ENCODE assay signal across 8 mouse cellular contexts in genomic region chr9:105131253-105132001, GRCm38 (mm10). TPM values are rescaled to one million over a fixed set of nuclear protein-coding genes. Genes with fewer than 3 reads are reported as not detected.
DNase-seq lines count a peak whose midpoint lies in the region; ATAC-seq and TF ChIP-seq lines count a peak whose summit lies in the region.

Gene Nudt16 (minus strand): TSS chr9:105131824.

- TF ChIP-seq POLR2A in brain, embryonic 14.5 days (IDR thresholded peaks at IDR 0.05; ENCODE audit: borderline replicate concordance, extremely low read depth, insufficient read depth, insufficient read length, poor library complexity, severe bottlenecking) = 0 out of 2 replicates have a peak, but pooled peaks have one; percentile 54
- TF ChIP-seq POLR2A in liver, adult 2 months (IDR thresholded peaks at IDR 0.05; ENCODE audit: extremely low read depth, insufficient read depth, low read length) = peak; percentile 68; the same call in 1 of the 2 replicates
- TF ChIP-seq POLR2A in myocyte (IDR thresholded peaks at IDR 0.05; ENCODE audit: insufficient read length, low read depth) = peak; percentile 75

- H3K36me3 ChIP-seq in C2C12 (ENCODE audit: control insufficient read depth, insufficient read depth) = no peaks in the 10 kb centered on the region
- no peaks in the 10 kb centered on the region for H3K36me3 ChIP-seq in erythroblast, embryonic 14.5 days (ENCODE audit: control insufficient read depth)
- H3K36me3 ChIP-seq in heart, embryonic 11.5 days (ENCODE audit: control insufficient read depth, insufficient read depth, low read length) = no peaks in the 10 kb centered on the region
- no peaks in the 10 kb centered on the region for H3K36me3 ChIP-seq in kidney, embryonic 16.5 days (ENCODE audit: insufficient read depth, low read length)
- no peaks in the 10 kb centered on the region for H3K36me3 ChIP-seq in liver, adult 2 months (ENCODE audit: control insufficient read depth, insufficient read depth, low read length)
- H3K36me3 ChIP-seq in myocyte (ENCODE audit: control insufficient read depth, insufficient read depth) = no peaks in the 10 kb centered on the region
- H3K36me3 ChIP-seq in splenic B cell, adult 2 months (ENCODE audit: control insufficient read depth, insufficient read depth, low read length, poor library complexity, severe bottlenecking) = no peaks in the 10 kb centered on the region

- H3K4me3 ChIP-seq in C2C12 (ENCODE audit: insufficient read depth, poor library complexity, severe bottlenecking) (peak within 1 kb of the TSS; percentile 21), myocyte (peak within 1 kb of the TSS; percentile 20)
- H3K4me3 ChIP-seq in erythroblast, embryonic 14.5 days (replicated peaks) = peak within 1 kb of the TSS; percentile 76
- peak within 1 kb of the TSS; percentile 74 for H3K4me3 ChIP-seq in heart, embryonic 11.5 days (ENCODE audit: low read depth, low read length)
- peak within 1 kb of the TSS; percentile 73 for H3K4me3 ChIP-seq in kidney, embryonic 16.5 days (ENCODE audit: low read length)
- H3K4me3 ChIP-seq in liver, adult 2 months (ENCODE audit: insufficient read depth, low read depth, low read length) = peak within 1 kb of the TSS; percentile 93

- peak; percentile 99 for ATAC-seq in heart, embryonic 11.5 days (replicated peaks; ENCODE audit: insufficient number of reproducible peaks, low FRiP score, low TSS enrichment)
- ATAC-seq in kidney, embryonic 16.5 days (ENCODE audit: low FRiP score, low TSS enrichment) = peak; percentile 99

- H3K27me3 ChIP-seq in C2C12 (ENCODE audit: control insufficient read depth, insufficient read depth, insufficient read length) = no peaks in the 10 kb centered on the region
- H3K27me3 ChIP-seq in erythroblast, embryonic 14.5 days (ENCODE audit: control insufficient read depth) = no peaks in the 10 kb centered on the region
- no peaks in the 10 kb centered on the region for H3K27me3 ChIP-seq in heart, embryonic 11.5 days (ENCODE audit: control insufficient read depth, insufficient read depth, low read length)
- no peaks in the 10 kb centered on the region for H3K27me3 ChIP-seq in kidney, embryonic 16.5 days (ENCODE audit: insufficient read depth, low read length)
- no peaks in the 10 kb centered on the region for H3K27me3 ChIP-seq in liver, adult 2 months (ENCODE audit: control insufficient read depth, insufficient read depth, low read length)
- H3K27me3 ChIP-seq in myocyte (ENCODE audit: control insufficient read depth, insufficient read depth, insufficient read length) = no peaks in the 10 kb centered on the region
- H3K27me3 ChIP-seq in splenic B cell, adult 2 months (ENCODE audit: control insufficient read depth, insufficient read depth, low read length, poor library complexity, severe bottlenecking) = no peaks in the 10 kb centered on the region

- TF ChIP-seq CTCF in C2C12 (IDR thresholded peaks at IDR 0.05; ENCODE audit: control insufficient read depth, insufficient read depth, insufficient read length) = no peak
- no peak for TF ChIP-seq CTCF in brain, embryonic 14.5 days (IDR thresholded peaks at IDR 0.05; ENCODE audit: borderline replicate concordance, extremely low read depth, insufficient read depth, insufficient read length)
- TF ChIP-seq CTCF in liver, adult 2 months (IDR thresholded peaks at IDR 0.05; ENCODE audit: low read depth, low read length) = no peak

- under 1% methylated on average over 59 of the region's 60 CpGs for WGBS in heart, embryonic 11.5 days (ENCODE audit: insufficient replicate concordance)
- under 1% methylated on average over 60 of the region's 60 CpGs for WGBS in kidney, embryonic 16.5 days
- WGBS in liver, adult 2 months = 2% methylated on average over 59 of the region's 60 CpGs

- peak within 1 kb of the TSS; percentile 3; the same call in 1 of the 2 replicates for H3K27ac ChIP-seq in heart, embryonic 11.5 days (ENCODE audit: low read depth, low read length)
- peak within 1 kb of the TSS; percentile 64 for H3K27ac ChIP-seq in kidney, embryonic 16.5 days (ENCODE audit: low read length)
- peak within 1 kb of the TSS; percentile 50 for H3K27ac ChIP-seq in liver, adult 2 months (replicated peaks; ENCODE audit: insufficient read depth, low read depth, low read length)

- peak; percentile 97 for DNase-seq in brain, embryonic 14.5 days (ENCODE audit: low read depth)
- peak; percentile 89 for DNase-seq in liver, adult 2 months (ENCODE audit: extremely low read depth, low read depth, low spot score)
- peak; percentile 94 for DNase-seq in splenic B cell, adult 2 months (ENCODE audit: low read depth, low spot score)

- peak within 1 kb of the TSS; percentile 97 for H3ac ChIP-seq in C2C12 (ENCODE audit: control insufficient read depth, insufficient read length, low read depth)
- peak within 1 kb of the TSS; percentile 59 for H3ac ChIP-seq in myocyte (ENCODE audit: control insufficient read depth, insufficient read length)

- no peaks in the 10 kb centered on the region for H3K9me3 ChIP-seq in erythroblast, embryonic 14.5 days (ENCODE audit: control insufficient read depth, low read length)
- no peaks in the 10 kb centered on the region for H3K9me3 ChIP-seq in heart, embryonic 11.5 days (replicated peaks; ENCODE audit: control insufficient read depth, low read length)
- no peaks in the 10 kb centered on the region for H3K9me3 ChIP-seq in kidney, embryonic 16.5 days (ENCODE audit: low read length)

- peak within 1 kb of the TSS; percentile 82 for H3K9ac ChIP-seq in heart, embryonic 11.5 days (ENCODE audit: low read depth, low read length)
- peak within 1 kb of the TSS; percentile 75 for H3K9ac ChIP-seq in kidney, embryonic 16.5 days (replicated peaks; ENCODE audit: low read length)
- peak within 1 kb of the TSS; percentile 88 for H3K9ac ChIP-seq in liver, adult 2 months (ENCODE audit: low read depth, low read length)

- H3K4me2 ChIP-seq in heart, embryonic 11.5 days = peak within 1 kb of the TSS; percentile 95
- peak within 1 kb of the TSS; percentile 89 for H3K4me2 ChIP-seq in kidney, embryonic 16.5 days (replicated peaks; ENCODE audit: low read depth, low read length)
- peak within 1 kb of the TSS; percentile 71 for H3K4me2 ChIP-seq in myocyte (ENCODE audit: low read depth)

- no peaks in the 10 kb centered on the region for H3K79me3 ChIP-seq in C2C12 (ENCODE audit: low read depth)

- H3K4me1 ChIP-seq in erythroblast, embryonic 14.5 days (ENCODE audit: control insufficient read depth) = peaks cover 19% of the 10 kb centered on the region
- 0 out of 2 replicates have a peak, but pooled peaks cover 4% of the 10 kb centered on the region for H3K4me1 ChIP-seq in heart, embryonic 11.5 days (ENCODE audit: control insufficient read depth, insufficient read depth, low read length)
- peaks cover 5% of the 10 kb centered on the region; the same call in 1 of the 2 replicates for H3K4me1 ChIP-seq in kidney, embryonic 16.5 days (ENCODE audit: insufficient read depth, low read length)
- peaks cover 3% of the 10 kb centered on the region; the same call in 1 of the 2 replicates for H3K4me1 ChIP-seq in liver, adult 2 months (ENCODE audit: control insufficient read depth, insufficient read depth, low read length)

- no peaks in the 10 kb centered on the region for H3K79me2 ChIP-seq in C2C12 (ENCODE audit: control insufficient read depth, insufficient read depth)
- no peaks in the 10 kb centered on the region for H3K79me2 ChIP-seq in liver, adult 2 months (ENCODE audit: control insufficient read depth, insufficient read depth, low read length)
- H3K79me2 ChIP-seq in myocyte (ENCODE audit: control insufficient read depth, insufficient read depth) = no peaks in the 10 kb centered on the region

TF ChIP-seq in C2C12, 6 proteins besides CTCF, POLR2A, EP300 and RAD21:
- TF ChIP-seq MAX (IDR thresholded peaks at IDR 0.05) (no peak), FOSL1 (IDR thresholded peaks at IDR 0.05; ENCODE audit: insufficient read depth, low read length, poor library complexity, severe bottlenecking) (no peak), MYOD1 (IDR thresholded peaks at IDR 0.05; ENCODE audit: control insufficient read depth, insufficient read length, low read depth) (no peak), USF1 (IDR thresholded peaks at IDR 0.05; ENCODE audit: low read depth) (no peak), CEBPB (IDR thresholded peaks at IDR 0.05; ENCODE audit: low read depth) (no peak), MYOG (IDR thresholded peaks at IDR 0.05; ENCODE audit: control insufficient read depth, extremely low read depth, insufficient read length) (no peak)

TF ChIP-seq in myocyte, 11 proteins besides CTCF, POLR2A, EP300 and RAD21:
- TF ChIP-seq MYOD1 (IDR thresholded peaks at IDR 0.05; ENCODE audit: control insufficient read depth in 1 of 3, insufficient read length in 2 of 3, low read depth in 2 of 3) (peak in 2 of 3 experiments; percentile 47 to 57), SRF (IDR thresholded peaks at IDR 0.05; ENCODE audit: control insufficient read depth, insufficient read length, low read depth) (no peak), TCF12 (IDR thresholded peaks at IDR 0.05; ENCODE audit: insufficient read depth, poor library complexity, severe bottlenecking) (no peak), MAX (IDR thresholded peaks at IDR 0.05; ENCODE audit: low read depth) (no peak), MYOG (IDR thresholded peaks at IDR 0.05; ENCODE audit: control insufficient read depth in 1 of 3, insufficient read depth in 1 of 3, insufficient read length in 2 of 3, low read depth in 2 of 3) (peak in 2 of 3 experiments; percentile 23 to 65), E2F4 (IDR thresholded peaks at IDR 0.05; ENCODE audit: insufficient read depth) (no peak), POLR2AphosphoS2 (IDR thresholded peaks at IDR 0.05; ENCODE audit: insufficient read length, low read depth) (peak; percentile 42), TCF3 (IDR thresholded peaks at IDR 0.05; ENCODE audit: insufficient read length, low read depth) (no peak), REST (IDR thresholded peaks at IDR 0.05; ENCODE audit: insufficient read depth, insufficient read length) (no peak)
TF ChIP-seq in myocyte: peak in this region for 3.

RNA-seq across cellular contexts. Expression of gene Nudt16, which starts in this region (rescaled TPM):
- polyA plus RNA-seq in C2C12 (2012; fragmentation: generic; extraction: Trizol) = 3.5 TPM
- polyA plus RNA-seq in brain, embryonic 14.5 days (2012; rRNA removed) = 15.5 and 19.8 TPM in 2 replicates
- polyA plus RNA-seq in erythroblast, embryonic 14.5 days (2012) = 0.27 and 0.37 TPM in 2 replicates
- polyA plus RNA-seq in heart, embryonic 11.5 days (2014; fragmentation: Nextera tagmentation; extraction: Ambion mirVana) = 9.6 and 9.7 TPM in 2 replicates
- polyA plus RNA-seq in kidney, embryonic 16.5 days (2015; fragmentation: Nextera tagmentation; extraction: Ambion mirVana) = 11.9 and 13.2 TPM in 2 replicates
- 8.4 and 8.5 TPM in 2 replicates for total RNA-seq in liver, adult 2 months (2014; rRNA removed)
- polyA plus RNA-seq in liver, adult 2 months (2012; rRNA removed) = 9.1 TPM in 2 replicates
- 7.3 TPM for polyA plus RNA-seq in myocyte (2012; fragmentation: generic; extraction: Trizol)

Comparison
In these comparisons a context has a peak if more than half of its experiments do, and no peak if none do; other contexts are left out.
1. Peak in every context shown above with its lines: DNase-seq, ATAC-seq, H3K4me3 ChIP-seq and H3K27ac ChIP-seq.
2. H3K4me3 ChIP-seq: peak in every context shown above with its lines; median percentile 93 in liver, adult 2 months; 76 in erythroblast, embryonic 14.5 days; 74 in heart, embryonic 11.5 days; 73 in kidney, embryonic 16.5 days; 21 in C2C12; 20 in myocyte.
3. H3K27ac ChIP-seq: peak in every context shown above with its lines; median percentile 64 in kidney, embryonic 16.5 days; 50 in liver, adult 2 months; 3 in heart, embryonic 11.5 days.